ENCODE assay signal across 14 mouse cellular contexts in the genomic region with DNA sequence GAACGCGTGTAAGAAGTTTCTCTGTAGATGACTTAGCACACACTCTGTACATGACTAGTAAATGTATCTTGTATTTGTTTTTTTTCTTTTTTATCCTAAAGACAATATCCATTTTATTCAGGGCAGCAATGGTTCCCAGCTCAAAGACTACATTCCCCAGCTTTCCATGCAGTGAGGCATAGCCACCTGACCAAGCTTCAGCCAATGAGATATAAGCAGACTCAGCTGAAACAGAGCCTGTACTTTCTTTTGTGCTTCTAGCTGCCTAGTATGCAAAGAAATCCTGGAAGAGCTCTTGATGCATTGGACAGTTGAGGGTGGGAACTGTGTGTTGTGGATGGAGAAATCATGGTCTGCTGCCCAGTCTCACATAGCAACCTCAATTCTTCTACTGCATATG.
DNase-seq lines count a peak whose midpoint lies in the region; ATAC-seq and TF ChIP-seq lines count a peak whose summit lies in the region.
"Had no signal": no experiment of that assay in that cellular context is flagged by ENCODE, and none has a peak within 500 bp of the region (broad histone marks: within the 10 kb centered on the region; RNA-seq: fewer than 3 reads in every experiment).

No protein-coding gene starts in this region.

- WGBS in lung, embryonic 14.5 days: 97% methylated on average over 2 of the region's 2 CpGs
- 97% methylated on average over 2 of the region's 2 CpGs for WGBS in midbrain, embryonic 14.5 days
- 98% methylated on average over 2 of the region's 2 CpGs for WGBS in liver, embryonic 12.5 days (ENCODE audit: insufficient replicate concordance)

- H3K9me3 ChIP-seq in lung, embryonic 14.5 days (ENCODE audit: low read depth, low read length): no peaks in the 10 kb centered on the region
- no peaks in the 10 kb centered on the region for H3K9me3 ChIP-seq in midbrain, embryonic 14.5 days (ENCODE audit: control insufficient read depth, low read length)
- H3K9me3 ChIP-seq in liver, embryonic 12.5 days (replicated peaks): no peaks in the 10 kb centered on the region
- H3K9me3 ChIP-seq: heart, embryonic 12.5 days; intestine, embryonic 15.5 days had no signal

- no peak overlapping the region for H3K9ac ChIP-seq in lung, embryonic 14.5 days
- H3K9ac ChIP-seq in midbrain, embryonic 14.5 days (replicated peaks; ENCODE audit: low read length): no peak overlapping the region
- H3K9ac ChIP-seq in liver, embryonic 12.5 days: no peak overlapping the region
- H3K9ac ChIP-seq: heart, embryonic 12.5 days; intestine, embryonic 15.5 days had no signal

- no peaks in the 10 kb centered on the region for H3K27me3 ChIP-seq in lung, embryonic 14.5 days (ENCODE audit: insufficient read depth, low read length)
- no peaks in the 10 kb centered on the region for H3K27me3 ChIP-seq in midbrain, embryonic 14.5 days (ENCODE audit: control insufficient read depth, insufficient read depth, low read length)
- H3K27me3 ChIP-seq in liver, embryonic 12.5 days (replicated peaks): no peaks in the 10 kb centered on the region
- H3K27me3 ChIP-seq: intestine, embryonic 15.5 days; megakaryocyte, embryonic 14.5 days had no signal

- H3K27ac ChIP-seq in lung, embryonic 14.5 days (ENCODE audit: low read depth): no peak overlapping the region
- no peak overlapping the region for H3K27ac ChIP-seq in midbrain, embryonic 14.5 days (replicated peaks; ENCODE audit: low read depth, low read length)
- no peak overlapping the region for H3K27ac ChIP-seq in liver, embryonic 12.5 days
- H3K27ac ChIP-seq: intestine, embryonic 15.5 days had no signal

- no peak overlapping the region for H3K4me3 ChIP-seq in lung, embryonic 14.5 days (ENCODE audit: low read depth, low read length)
- no peak overlapping the region for H3K4me3 ChIP-seq in midbrain, embryonic 14.5 days (replicated peaks; ENCODE audit: low read depth, low read length)
- no peak overlapping the region for H3K4me3 ChIP-seq in liver, embryonic 12.5 days
- H3K4me3 ChIP-seq: heart, embryonic 12.5 days; intestine, embryonic 15.5 days; megakaryocyte, embryonic 14.5 days had no signal

- H3K4me1 ChIP-seq in lung, embryonic 14.5 days (ENCODE audit: insufficient read depth): no peaks in the 10 kb centered on the region
- no peaks in the 10 kb centered on the region; the same call in 1 of the 2 replicates for H3K4me1 ChIP-seq in midbrain, embryonic 14.5 days (ENCODE audit: control insufficient read depth, insufficient read depth, low read length)
- no peaks in the 10 kb centered on the region for H3K4me1 ChIP-seq in liver, embryonic 12.5 days
- H3K4me1 ChIP-seq: heart, embryonic 12.5 days; intestine, embryonic 15.5 days; megakaryocyte, embryonic 14.5 days had no signal

- no peak overlapping the region for H3K4me2 ChIP-seq in lung, embryonic 14.5 days
- no peak overlapping the region for H3K4me2 ChIP-seq in midbrain, embryonic 14.5 days (ENCODE audit: low read length)
- H3K4me2 ChIP-seq in liver, embryonic 12.5 days: no peak overlapping the region
- H3K4me2 ChIP-seq: heart, embryonic 12.5 days; intestine, embryonic 15.5 days; liver, embryonic 11.5 days had no signal

- peak; percentile 97 for ATAC-seq in frontal cortex, adult (ENCODE audit: low TSS enrichment)
- ATAC-seq in lung, embryonic 14.5 days (ENCODE audit: insufficient read depth): 0 out of 2 replicates have a peak, but pooled peaks have one; percentile 31
- ATAC-seq in midbrain, embryonic 14.5 days (ENCODE audit: low FRiP score, low TSS enrichment): no peak
- ATAC-seq in liver, embryonic 12.5 days: no peak
- ATAC-seq: intestine, embryonic 15.5 days had no signal

- TF ChIP-seq CTCF in lung, embryonic 14.5 days (IDR thresholded peaks at IDR 0.05; ENCODE audit: low read depth): no peak
- TF ChIP-seq CTCF in brain, embryonic 14.5 days (IDR thresholded peaks at IDR 0.05; ENCODE audit: borderline replicate concordance, extremely low read depth, insufficient read depth, insufficient read length): no peak

- no peaks in the 10 kb centered on the region for H3K36me3 ChIP-seq in lung, embryonic 14.5 days (ENCODE audit: insufficient read depth)
- H3K36me3 ChIP-seq in midbrain, embryonic 14.5 days (ENCODE audit: control insufficient read depth, insufficient read depth, low read length): no peaks in the 10 kb centered on the region
- no peaks in the 10 kb centered on the region for H3K36me3 ChIP-seq in liver, embryonic 12.5 days
- H3K36me3 ChIP-seq: heart, embryonic 12.5 days; intestine, embryonic 15.5 days had no signal

- no peak for DNase-seq in frontal cortex, postnatal 10 days (ENCODE audit: low spot score in 2 of 2)
- DNase-seq in lung, embryonic 14.5 days: peak; percentile 27
- no peak for DNase-seq in lung, postnatal 14 days
- peak; percentile 84 for DNase-seq in brain, embryonic 14.5 days (ENCODE audit: low read depth)
- peak; percentile 78 for DNase-seq in midbrain, embryonic 14.5 days
- no peak for DNase-seq in urinary bladder, postnatal 25 days (ENCODE audit: low spot score)
- DNase-seq: B cell, adult 2 months; thymus, postnatal 14 days had no signal

- no peak for TF ChIP-seq POLR2A in brain, embryonic 14.5 days (IDR thresholded peaks at IDR 0.05; ENCODE audit: borderline replicate concordance, extremely low read depth, insufficient read depth, insufficient read length, poor library complexity, severe bottlenecking)

Comparison
In these comparisons a context has a peak if more than half of its experiments do, and no peak if none do; other contexts are left out.
1. DNase-seq: peak in lung, embryonic 14.5 days (single experiment), brain, embryonic 14.5 days (single experiment) and midbrain, embryonic 14.5 days (single experiment); none in frontal cortex, postnatal 10 days (0 of 2), lung, postnatal 14 days (single experiment) and urinary bladder, postnatal 25 days (single experiment).
2. ATAC-seq: peak in frontal cortex, adult (single experiment) and lung, embryonic 14.5 days (single experiment); none in midbrain, embryonic 14.5 days (single experiment) and liver, embryonic 12.5 days (single experiment).